Mouse (Mus musculus): ENCODE measurements around the gene Atp5e.

GRCm38 (mm10) chr2:174437697-174437982 lies 26.3 kb downstream of the Atp5e start:
- TF ChIP-seq CTCF (IDR thresholded peaks at IDR 0.05): no peak
- no peak for TF ChIP-seq EP300 (IDR thresholded peaks at IDR 0.05; ENCODE audit: insufficient read depth, low read depth, low read length)
- TF ChIP-seq POLR2A (IDR thresholded peaks at IDR 0.05; ENCODE audit: insufficient read depth, low read depth, low read length): no peak

Data from heart, adult 2 months (tissue).